Mouse (Mus musculus) cortical plate, adult 2 months (tissue): ENCODE measurements at regions not wholly inside any gene's neighbourhood (a gene's known extent, or its start where the extent isn't known, plus 50 kb on each side); places are given as distances from the start of the nearest gene placed in this dataset.

ENCODE experiments used
- CTCF ChIP-seq: fragments of 200-500 bp; IDR thresholded peaks from 2 replicates; pipeline ENCODE4 v1.5.1; 2011; ENCODE audit warnings: mild to moderate bottlenecking, control low read depth, low read length; ENCODE audit not compliant: insufficient read depth; ENCODE audit errors: extremely low read depth
- POLR2A ChIP-seq: fragments of 200-500 bp; IDR thresholded peaks from 2 replicates; pipeline ENCODE4 v1.6.1; 2011; ENCODE audit warnings: mild to moderate bottlenecking, low read length, control low read depth; ENCODE audit not compliant: insufficient read depth; ENCODE audit errors: extremely low read depth

- TF ChIP-seq CTCF (no peak), POLR2A (no peak)
These were observed 204.3 kb upstream of the Msx2 start for GRCm38 (mm10) chr13:53677187-53677586.
